Mouse (Mus musculus) inflammation-experienced regulatory T-cells, adult 6 months (primary cell): ENCODE measurements at regions not wholly inside any gene's neighbourhood (a gene's known extent, or its start where the extent isn't known, plus 50 kb on each side); places are given as distances from the start of the nearest gene placed in this dataset.

Experiments
- ATAC-seq: one replicate; pipeline ENCODE4 v1.8.0; 2017

DNA sequence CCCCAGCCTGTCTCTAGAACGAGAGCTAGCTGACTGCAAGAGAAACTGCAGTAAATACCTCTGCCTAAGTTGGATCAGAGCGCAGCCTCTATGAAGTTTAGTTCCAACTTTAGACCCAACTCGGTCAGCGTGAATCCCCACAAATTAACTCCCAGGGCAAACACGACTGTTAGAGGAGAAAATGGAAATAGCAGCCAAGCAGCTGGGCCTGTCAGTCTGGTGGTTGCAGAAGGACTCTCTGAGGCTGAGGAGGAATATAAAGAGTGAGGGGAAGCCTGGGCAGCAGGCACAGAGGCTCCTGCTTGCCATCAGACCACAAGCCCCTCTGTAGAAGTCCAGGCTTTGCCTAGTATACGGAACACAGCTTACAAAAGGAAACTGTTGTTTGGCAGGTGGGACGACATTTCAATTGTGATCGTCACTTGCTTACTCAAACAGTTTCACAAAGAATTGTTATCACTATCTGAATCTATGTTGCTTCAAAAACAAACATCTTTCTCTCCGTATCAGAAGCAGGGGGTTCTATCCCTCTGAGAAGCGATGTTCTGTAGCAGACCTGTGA lies 135.0 kb downstream of the Lmo4 start:
- ATAC-seq: peak; percentile 32

DNA sequence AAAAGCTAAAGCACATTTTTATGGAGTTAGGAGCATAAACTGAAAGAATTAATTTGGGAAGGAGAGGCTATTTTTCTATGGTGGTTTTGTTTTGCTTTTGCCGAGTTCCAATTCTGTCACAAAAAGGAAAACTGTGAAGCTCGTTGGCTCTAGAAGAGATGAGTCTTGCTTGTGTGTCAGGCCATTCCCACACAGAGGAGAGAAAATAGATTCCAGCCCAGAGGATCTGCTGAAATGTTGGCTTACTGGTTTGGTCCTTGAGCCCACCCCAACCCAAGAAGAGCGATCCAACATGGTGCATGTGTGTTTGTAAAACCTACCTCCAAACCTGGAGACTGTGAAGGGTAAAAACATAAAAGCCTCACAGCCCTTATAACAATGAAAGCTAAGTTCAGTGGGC lies 138.0 kb downstream of the Lmo4 start:
- ATAC-seq: no peak

GRCm38 (mm10) chr3:144058106-144058505 lies 146.9 kb downstream of the Lmo4 start:
- ATAC-seq: no peak

- ATAC-seq: no peak
Measured at GRCm38 (mm10) chr3:144050341-144050740, 154.7 kb downstream of the Lmo4 start.

DNA sequence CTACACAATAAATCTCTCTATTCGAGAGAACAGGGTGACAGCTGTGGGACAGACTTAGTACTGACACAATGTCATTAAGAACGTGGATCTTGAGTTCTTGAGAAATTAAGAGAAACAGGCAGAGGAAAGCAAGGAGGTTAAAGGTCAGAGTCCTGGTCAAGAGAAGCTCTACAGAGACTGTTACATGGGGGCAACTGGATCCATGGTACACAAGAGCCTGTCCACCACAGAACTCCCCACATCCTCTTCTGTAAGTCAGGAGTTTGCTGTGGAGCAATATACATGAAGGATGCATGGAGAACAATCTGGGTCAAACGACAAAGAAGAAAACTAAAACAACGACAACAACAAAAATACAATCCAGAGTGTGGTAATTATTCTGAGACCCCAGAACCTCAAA lies 155.8 kb downstream of the Lmo4 start:
- ATAC-seq: no peak

GRCm38 (mm10) chr3:144044366-144044765 lies 160.7 kb downstream of the Lmo4 start:
- no peak for ATAC-seq

GRCm38 (mm10) chr3:144041788-144042187 lies 163.2 kb downstream of the Lmo4 start:
- ATAC-seq: no peak

- ATAC-seq: no peak
Measured at GRCm38 (mm10) chr3:144039498-144039897, 165.5 kb downstream of the Lmo4 start.

DNA sequence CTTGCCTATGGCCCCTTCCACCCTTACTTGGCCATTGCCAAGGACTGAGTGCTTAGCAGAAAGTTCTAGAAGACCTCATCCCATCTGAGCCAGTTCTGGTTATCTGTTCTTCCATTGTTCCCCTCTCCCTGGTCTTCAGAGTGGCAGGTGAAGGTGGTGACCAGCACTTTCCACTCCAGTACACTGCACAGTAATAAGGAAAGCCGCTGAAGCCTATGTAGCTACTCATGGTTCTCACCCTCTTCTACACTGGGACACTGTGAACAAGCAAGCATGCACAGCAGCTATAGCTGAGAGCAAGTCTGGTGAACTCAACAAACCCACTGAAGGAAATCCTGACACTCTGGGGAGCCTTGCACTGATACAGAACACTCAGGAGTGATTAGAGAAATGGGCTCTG lies 175.4 kb downstream of the Lmo4 start:
- ATAC-seq: no peak

DNA sequence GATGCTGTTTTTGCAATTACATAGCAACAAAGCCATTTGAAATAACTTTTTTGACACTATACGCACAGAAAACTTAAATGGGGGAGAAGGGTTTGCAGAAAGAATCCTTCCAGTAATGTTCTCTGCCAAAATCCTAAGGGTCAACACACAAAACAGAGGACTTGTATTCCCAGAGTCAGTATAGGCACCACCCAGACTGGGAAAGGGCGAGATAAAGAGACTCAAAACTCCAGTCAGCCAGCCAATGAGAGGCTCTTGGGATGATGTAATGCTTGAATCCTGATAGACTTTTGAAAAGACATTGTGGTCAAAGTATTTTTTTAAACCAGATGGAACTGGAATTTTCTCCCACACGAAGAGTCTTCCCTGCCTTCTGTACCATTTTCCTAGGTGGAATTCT lies 175.9 kb downstream of the Lmo4 start:
- ATAC-seq: no peak

- ATAC-seq: no peak
Measured at GRCm38 (mm10) chr3:144027134-144027980, 177.7 kb downstream of the Lmo4 start.

DNA sequence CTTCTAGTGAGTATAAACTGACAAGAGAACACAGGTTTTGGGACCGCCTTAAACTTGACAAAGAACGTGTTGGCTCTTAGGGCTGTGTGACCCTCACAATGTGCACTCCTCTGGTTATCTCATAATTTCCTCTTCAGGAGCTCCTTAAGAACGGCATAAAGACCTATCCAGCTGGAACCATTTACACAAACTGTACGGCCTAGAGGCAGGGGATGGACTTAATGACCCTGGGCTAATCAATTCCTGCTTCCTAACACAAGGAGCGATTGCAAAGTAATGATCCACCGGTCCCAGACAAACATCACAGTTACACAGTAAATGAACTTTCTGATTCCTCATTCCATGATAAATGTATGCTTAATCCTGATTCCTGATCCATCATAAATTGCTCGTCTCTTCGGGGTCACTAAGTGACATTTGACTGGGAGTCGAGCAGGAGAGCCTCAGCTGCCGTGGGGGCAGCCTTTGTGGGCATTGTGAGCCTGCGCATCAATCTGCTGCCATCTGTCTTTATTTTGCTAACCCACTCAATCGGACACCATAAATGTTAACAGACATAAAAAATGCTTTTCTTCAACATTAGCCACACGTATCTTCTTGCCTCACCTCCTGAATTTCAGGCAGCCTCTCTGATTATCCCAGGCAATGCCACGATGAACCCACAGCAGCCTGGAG lies 179.4 kb downstream of the Lmo4 start:
- no peak for ATAC-seq

GRCm38 (mm10) chr3:144024216-144024615 lies 180.8 kb downstream of the Lmo4 start:
- ATAC-seq: no peak

GRCm38 (mm10) chr3:144023058-144023457 lies 182.0 kb downstream of the Lmo4 start:
- no peak for ATAC-seq

GRCm38 (mm10) chr3:144021969-144022368 lies 183.1 kb downstream of the Lmo4 start:
- ATAC-seq: no peak

DNA sequence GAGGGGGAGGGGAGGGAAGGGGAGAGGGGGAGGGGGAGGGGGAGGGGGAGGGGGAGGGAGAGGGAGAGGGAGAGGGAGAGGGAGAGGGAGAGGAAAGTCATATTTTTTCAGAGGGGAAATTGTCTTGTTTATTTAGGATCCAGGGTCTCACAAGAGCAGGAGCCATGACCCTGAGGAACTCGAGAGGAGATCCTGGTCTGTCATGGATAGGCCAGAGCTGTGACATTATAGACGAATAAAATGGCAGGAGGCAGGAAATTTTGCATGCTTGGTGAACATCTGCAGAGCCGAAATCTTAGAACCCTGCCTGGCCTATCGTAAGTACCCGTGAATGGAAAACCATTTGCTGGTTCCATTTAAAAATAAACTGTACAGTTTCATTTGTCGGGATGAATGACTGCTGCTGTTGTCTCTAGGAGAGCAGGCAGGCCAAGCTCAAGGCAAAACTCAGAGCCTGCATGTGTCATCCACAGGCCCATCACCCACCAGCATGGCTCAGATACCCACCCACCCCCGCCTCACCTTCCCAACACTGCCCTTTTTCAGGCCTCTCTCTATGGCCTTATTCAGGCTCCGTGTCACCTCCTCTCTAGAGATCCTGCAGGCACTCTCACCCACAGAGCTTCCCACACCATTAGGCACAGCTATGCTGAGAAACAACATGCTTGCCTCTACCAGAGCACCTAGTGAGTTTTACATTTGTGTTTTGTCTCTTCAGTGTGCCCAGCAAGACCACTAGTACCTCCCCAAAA lies 184.7 kb downstream of the Lmo4 start:
- no peak for ATAC-seq

DNA sequence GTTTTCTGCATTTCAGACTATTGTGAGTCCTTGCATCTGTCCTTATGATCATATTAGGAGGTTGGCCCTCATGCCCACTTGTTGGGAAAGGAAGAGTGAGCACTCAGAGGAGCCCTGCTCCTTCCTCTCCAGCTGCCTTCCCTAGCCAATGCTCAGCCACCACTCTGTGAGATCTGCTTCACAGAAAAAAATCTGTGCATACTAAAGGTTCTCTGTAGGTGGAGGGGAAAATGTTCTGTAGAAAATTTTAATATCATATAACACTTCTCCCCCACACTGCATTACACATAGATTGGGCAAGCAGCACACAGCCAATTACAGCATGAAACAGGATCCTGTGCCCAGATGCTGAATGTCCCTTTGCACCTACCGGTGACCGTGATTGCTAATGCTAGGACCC lies 185.7 kb downstream of the Lmo4 start:
- no peak for ATAC-seq

DNA sequence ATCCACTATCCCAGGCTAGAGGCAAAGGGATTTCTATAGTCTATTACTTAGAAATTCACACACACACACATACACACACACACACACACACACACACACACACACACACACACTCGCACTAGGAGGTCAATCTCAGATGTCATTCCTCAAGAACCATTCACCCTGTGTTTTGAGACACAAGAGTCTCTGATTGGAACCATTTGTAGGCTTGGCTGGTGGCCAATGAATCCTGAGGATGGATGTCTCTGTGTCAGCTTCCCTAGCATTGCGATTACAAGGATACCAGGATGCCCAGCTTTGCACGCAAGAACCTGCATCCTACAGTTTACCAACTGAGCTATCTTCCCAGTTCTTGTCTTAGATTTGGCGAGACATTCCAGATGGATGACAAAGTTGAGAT lies 186.5 kb downstream of the Lmo4 start:
- no peak for ATAC-seq

DNA sequence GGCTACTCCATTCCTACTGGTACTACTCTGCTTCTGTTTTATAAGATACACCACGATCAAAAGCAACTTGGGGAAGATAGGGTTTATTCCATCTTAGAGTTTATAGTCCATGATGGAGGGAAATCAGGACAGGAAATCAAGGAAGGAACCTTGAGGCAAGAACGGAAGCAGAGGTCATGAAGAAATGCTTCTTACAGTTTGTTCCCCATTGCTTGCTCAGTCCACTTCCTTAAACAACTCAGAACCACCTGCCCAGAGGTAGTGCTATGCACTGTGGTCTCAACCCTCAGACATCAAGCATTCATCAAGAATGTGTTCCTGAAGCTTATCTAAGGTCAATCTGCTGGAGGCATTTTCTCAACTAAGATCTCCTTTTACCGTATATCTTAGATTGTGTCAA lies 189.8 kb downstream of the Lmo4 start:
- no peak for ATAC-seq

DNA sequence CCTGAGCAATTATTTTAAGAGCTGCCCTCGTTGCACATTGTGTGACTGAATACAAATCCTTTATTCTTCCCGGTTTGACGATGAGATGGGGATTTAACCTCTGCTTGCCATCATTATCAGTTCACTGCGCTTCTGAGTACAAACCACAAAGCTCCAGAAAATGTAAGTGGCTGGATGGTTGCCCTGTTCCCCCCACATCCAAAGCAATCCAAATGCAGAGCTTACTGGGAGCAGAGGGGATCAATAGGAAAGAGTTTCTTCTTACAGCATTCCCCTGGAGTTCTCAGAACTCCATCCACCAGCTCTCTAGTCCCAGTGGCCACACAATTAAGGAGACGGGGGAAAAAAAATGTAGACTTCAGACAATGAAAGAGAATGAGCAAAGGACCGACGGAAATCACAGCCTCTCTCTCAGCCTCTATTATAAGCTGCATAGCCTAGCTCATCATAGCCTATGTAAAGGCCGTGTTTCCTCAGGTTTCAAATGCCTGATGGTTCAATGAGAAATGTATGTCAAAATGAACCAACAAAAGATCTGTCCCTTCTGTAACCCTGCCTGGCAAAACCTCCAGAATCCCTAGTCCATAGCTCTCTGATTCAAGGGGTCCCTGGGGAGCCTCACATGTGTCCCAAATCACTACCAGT lies 191.4 kb downstream of the Lmo4 start:
- no peak for ATAC-seq

GRCm38 (mm10) chr3:144012820-144013219 lies 192.2 kb downstream of the Lmo4 start:
- no peak for ATAC-seq

- no peak for ATAC-seq
Measured at GRCm38 (mm10) chr3:144012173-144012572, 192.8 kb downstream of the Lmo4 start.
